Mouse (Mus musculus) embryonic fibroblast, embryonic 13.5 days (primary cell): ENCODE data around the gene Gm3264.
"Not testable (repeated sequence)": the region's sequence is repeated elsewhere in the genome, so short reads cannot be mapped to it uniquely, and the experiment has no call there.

ENCODE experiments used
- CTCF ChIP-seq: IDR thresholded peaks from 2 replicates; pipeline ENCODE4 v1.5.1; 2011; ENCODE audit warnings: mild to moderate bottlenecking, control low read depth, low read length, moderate library complexity, borderline replicate concordance; ENCODE audit not compliant: insufficient read depth
- POLR2A ChIP-seq: IDR thresholded peaks from 2 replicates; pipeline ENCODE4 v1.6.1; 2011; ENCODE audit warnings: low read depth, mild to moderate bottlenecking, control low read depth, low read length, moderate library complexity

GRCm38 (mm10) chr14:4855299-4855980, at the start of gene Gm3264:
- not testable (repeated sequence) for TF ChIP-seq POLR2A, CTCF
